ENCODE assay signal across 8 mouse cellular contexts in the genomic region with DNA sequence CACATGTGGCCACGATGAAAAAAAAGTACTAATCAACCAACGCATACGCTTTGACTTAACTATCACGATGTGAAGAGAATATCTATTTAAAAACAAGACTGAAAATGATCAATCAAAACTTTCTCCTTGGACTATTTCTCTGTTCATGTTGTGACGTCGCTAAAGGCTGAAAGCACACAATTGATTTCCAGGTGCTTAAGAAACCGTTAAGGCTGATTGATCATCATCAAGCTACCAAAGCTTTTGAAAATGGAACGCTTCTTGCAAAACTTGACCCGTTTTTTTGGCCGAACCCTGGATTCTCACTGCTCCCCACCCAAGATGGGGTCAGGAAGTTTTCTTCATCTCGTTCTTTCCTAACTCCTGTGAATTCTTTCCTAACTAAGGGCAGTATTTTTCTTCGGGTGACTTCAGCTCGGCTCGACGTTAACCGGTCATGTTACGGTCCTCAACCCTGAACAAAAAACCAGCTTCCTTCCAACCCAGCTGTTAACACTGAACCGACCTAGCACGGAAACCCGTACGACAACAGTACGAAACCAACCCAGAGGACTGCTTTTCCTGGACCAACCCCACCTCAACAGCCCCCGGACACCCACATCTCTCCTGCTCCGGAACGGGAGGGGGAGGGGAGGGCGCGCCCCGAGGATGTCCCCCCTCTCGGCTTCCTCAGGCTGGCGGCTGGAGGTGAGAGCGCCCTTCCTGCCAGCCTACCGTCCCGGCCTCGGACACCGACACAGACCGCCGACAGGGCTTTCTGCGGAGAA. TPM values are rescaled to one million over a fixed set of nuclear protein-coding genes. Genes with fewer than 3 reads are reported as not detected.
A peak's percentile ranks its signal among the peaks of the same experiment; 100 is the strongest.
DNase-seq lines count a peak whose midpoint lies in the region; ATAC-seq lines count a peak whose summit lies in the region.

No protein-coding gene starts in this region.

- H3K4me3 ChIP-seq in forebrain, embryonic 16.5 days (replicated peaks; ENCODE audit: low read length), result peak overlapping the region; percentile 94
- H3K4me3 ChIP-seq in limb, embryonic 15.5 days, result peak overlapping the region; percentile 89
- H3K4me3 ChIP-seq in neural tube, embryonic 15.5 days (replicated peaks), result peak overlapping the region; percentile 95

- peaks cover 16% of the 10 kb centered on the region for H3K4me1 ChIP-seq in forebrain, embryonic 16.5 days (replicated peaks; ENCODE audit: control insufficient read depth, insufficient read depth, low read length)
- H3K4me1 ChIP-seq in limb, embryonic 15.5 days, result peaks cover 8% of the 10 kb centered on the region; the same call in 1 of the 2 replicates
- H3K4me1 ChIP-seq in neural tube, embryonic 15.5 days, result peaks cover 25% of the 10 kb centered on the region

- H3K9ac ChIP-seq in forebrain, embryonic 16.5 days (replicated peaks; ENCODE audit: low read depth, low read length), result peak overlapping the region; percentile 90
- H3K9ac ChIP-seq in limb, embryonic 15.5 days, result peak overlapping the region; percentile 88
- H3K9ac ChIP-seq in neural tube, embryonic 15.5 days (replicated peaks), result peak overlapping the region; percentile 89

- peak overlapping the region; percentile 85 for H3K27ac ChIP-seq in forebrain, embryonic 16.5 days (ENCODE audit: low read length)
- peak overlapping the region; percentile 93 for H3K27ac ChIP-seq in limb, embryonic 15.5 days
- peak overlapping the region; percentile 96 for H3K27ac ChIP-seq in neural tube, embryonic 15.5 days (replicated peaks)

- ATAC-seq in activated CD4-positive, CD25-positive, alpha-beta regulatory T cell, adult 4 months, result peak; percentile 17
- ATAC-seq in forebrain, embryonic 16.5 days, result no peak; the same call in 1 of the 2 replicates
- ATAC-seq in limb, embryonic 15.5 days (ENCODE audit: insufficient number of reproducible peaks, low FRiP score, low TSS enrichment, low read depth), result no peak; the same call in 1 of the 2 replicates
- ATAC-seq in neural tube, embryonic 15.5 days (ENCODE audit: low FRiP score), result peak; percentile 60; the same call in 1 of the 2 replicates

- WGBS in forebrain, embryonic 16.5 days, result under 1% methylated on average over 34 of the region's 38 CpGs
- 2% methylated on average over 38 of the region's 38 CpGs for WGBS in limb, embryonic 15.5 days
- WGBS in neural tube, embryonic 15.5 days, result 1% methylated on average over 36 of the region's 38 CpGs

- peak; percentile 66 for DNase-seq in left cerebral cortex, postnatal 4 days
- DNase-seq in left cerebral cortex, postnatal 36 days (ENCODE audit: low spot score in 2 of 2), result no peak
- no peak for DNase-seq in left cerebral cortex, adult 8-10 months (ENCODE audit: low spot score in 2 of 2)
- DNase-seq in spleen, postnatal 4 days (ENCODE audit: low spot score in 2 of 2), result no peak

- peaks cover 6% of the 10 kb centered on the region; the same call in 1 of the 2 replicates for H3K9me3 ChIP-seq in forebrain, embryonic 16.5 days (ENCODE audit: control insufficient read depth, low read length)
- H3K9me3 ChIP-seq in limb, embryonic 15.5 days, result no peaks in the 10 kb centered on the region
- peaks cover 7% of the 10 kb centered on the region; the same call in 1 of the 2 replicates for H3K9me3 ChIP-seq in neural tube, embryonic 15.5 days (replicated peaks)

- intact Hi-C loops in left cerebral cortex, postnatal 4 days (cut with DNase I), result no loop called here
- intact Hi-C loops in left cerebral cortex, postnatal 36 days (cut with DNase I), result loop anchor here (1.0 to 10.0 kb wide), 3 partner anchors 98 to 460 kb away; no protein-coding TSS in a partner anchor

- no peaks in the 10 kb centered on the region for H3K36me3 ChIP-seq in forebrain, embryonic 16.5 days (ENCODE audit: control insufficient read depth, insufficient read depth)
- peaks cover 9% of the 10 kb centered on the region; the same call in 1 of the 2 replicates for H3K36me3 ChIP-seq in limb, embryonic 15.5 days
- peaks cover 13% of the 10 kb centered on the region for H3K36me3 ChIP-seq in neural tube, embryonic 15.5 days

- H3K4me2 ChIP-seq in forebrain, embryonic 16.5 days (ENCODE audit: low read length), result peak overlapping the region; percentile 64
- peak overlapping the region; percentile 72 for H3K4me2 ChIP-seq in limb, embryonic 15.5 days
- H3K4me2 ChIP-seq in neural tube, embryonic 15.5 days, result peak overlapping the region; percentile 83

- H3K27me3 ChIP-seq in forebrain, embryonic 16.5 days (replicated peaks; ENCODE audit: control insufficient read depth, insufficient read depth, low read length), result no peaks in the 10 kb centered on the region
- no peaks in the 10 kb centered on the region for H3K27me3 ChIP-seq in limb, embryonic 15.5 days
- H3K27me3 ChIP-seq in neural tube, embryonic 15.5 days (replicated peaks), result no peaks in the 10 kb centered on the region

RNA-seq across cellular contexts. Expression of gene Nck1, which starts 0.8 kb away (rescaled TPM):
- 10 to 100 TPM; 20.5 to 25.8 TPM for total RNA-seq in left cerebral cortex, postnatal 4 days (2021)
- total RNA-seq in left cerebral cortex, postnatal 36 days (2021), result 10 to 100 TPM; 31.1 to 35.0 TPM
- 10 to 100 TPM; 74.4 to 93.1 TPM for polyA plus RNA-seq in activated CD4-positive, CD25-positive, alpha-beta regulatory T cell, adult 4 months (2017; shearing (Covaris generic))
- 44.8 and 47.3 TPM in 2 replicates for polyA plus RNA-seq in forebrain, embryonic 16.5 days (2015; fragmentation: Nextera tagmentation; extraction: Ambion mirVana)
- 70.8 and 71.6 TPM in 2 replicates for polyA plus RNA-seq in limb, embryonic 15.5 days (2015; fragmentation: Nextera tagmentation; extraction: Ambion mirVana)
- polyA plus RNA-seq in neural tube, embryonic 15.5 days (2015; fragmentation: Nextera tagmentation; extraction: Ambion mirVana), result 61.9 and 66.2 TPM in 2 replicates
- total RNA-seq in left cerebral cortex, adult 8-10 months (2022), result 10 to 100 TPM; 33.4 to 39.9 (median 36.4) TPM

RNA-seq across cellular contexts. Expression of gene Slc35g2, which starts 25.8 kb away (rescaled TPM):
- 1 to 10 TPM; 4.3 to 6.2 TPM for total RNA-seq in left cerebral cortex, postnatal 4 days (2021)
- total RNA-seq in left cerebral cortex, postnatal 36 days (2021), result 10 to 100 TPM; 18.7 to 19.2 TPM
- polyA plus RNA-seq in activated CD4-positive, CD25-positive, alpha-beta regulatory T cell, adult 4 months (2017; shearing (Covaris generic)), result under 1 TPM; 0.31 to 0.62 TPM
- polyA plus RNA-seq in forebrain, embryonic 16.5 days (2015; fragmentation: Nextera tagmentation; extraction: Ambion mirVana), result 6.7 and 8.4 TPM in 2 replicates
- polyA plus RNA-seq in limb, embryonic 15.5 days (2015; fragmentation: Nextera tagmentation; extraction: Ambion mirVana), result 2.6 and 3.1 TPM in 2 replicates
- 23.8 and 27.3 TPM in 2 replicates for polyA plus RNA-seq in neural tube, embryonic 15.5 days (2015; fragmentation: Nextera tagmentation; extraction: Ambion mirVana)
- 10 to 100 TPM; 20.7 to 24.7 (median 22.1) TPM for total RNA-seq in left cerebral cortex, adult 8-10 months (2022)

RNA-seq across cellular contexts. Expression of gene Stag1, which starts 52.5 kb away (rescaled TPM):
- total RNA-seq in left cerebral cortex, postnatal 4 days (2021), result 10 to 100 TPM; 45.8 to 55.4 TPM
- 10 to 100 TPM; 48.3 to 61.0 TPM for total RNA-seq in left cerebral cortex, postnatal 36 days (2021)
- polyA plus RNA-seq in activated CD4-positive, CD25-positive, alpha-beta regulatory T cell, adult 4 months (2017; shearing (Covaris generic)), result 10 to 100 TPM; 72.6 to 89.9 TPM
- polyA plus RNA-seq in forebrain, embryonic 16.5 days (2015; fragmentation: Nextera tagmentation; extraction: Ambion mirVana), result 36.0 and 38.6 TPM in 2 replicates
- 37.9 and 46.2 TPM in 2 replicates for polyA plus RNA-seq in limb, embryonic 15.5 days (2015; fragmentation: Nextera tagmentation; extraction: Ambion mirVana)
- polyA plus RNA-seq in neural tube, embryonic 15.5 days (2015; fragmentation: Nextera tagmentation; extraction: Ambion mirVana), result 26.4 and 28.1 TPM in 2 replicates
- total RNA-seq in left cerebral cortex, adult 8-10 months (2022), result 10 to 100 TPM; 54.0 to 73.3 (median 67.2) TPM

RNA-seq across cellular contexts. Expression of gene Il20rb, which starts 58.5 kb away (rescaled TPM):
- 1 to 10 TPM; 1.0 to 1.3 TPM for total RNA-seq in left cerebral cortex, postnatal 4 days (2021)
- total RNA-seq in left cerebral cortex, postnatal 36 days (2021), result 1 to 10 TPM in 1 of 2 experiments, under 1 TPM in 1; 0.25 to 1.1 TPM
- polyA plus RNA-seq in activated CD4-positive, CD25-positive, alpha-beta regulatory T cell, adult 4 months (2017; shearing (Covaris generic)), result 1 to 10 TPM; 1.6 to 2.1 TPM
- polyA plus RNA-seq in forebrain, embryonic 16.5 days (2015; fragmentation: Nextera tagmentation; extraction: Ambion mirVana), result 0.53 and 0.60 TPM in 2 replicates
- 14.2 and 17.9 TPM in 2 replicates for polyA plus RNA-seq in limb, embryonic 15.5 days (2015; fragmentation: Nextera tagmentation; extraction: Ambion mirVana)
- 0.52 and 1.7 TPM in 2 replicates for polyA plus RNA-seq in neural tube, embryonic 15.5 days (2015; fragmentation: Nextera tagmentation; extraction: Ambion mirVana)
- total RNA-seq in left cerebral cortex, adult 8-10 months (2022), result under 1 TPM; 0.30 to 0.74 (median 0.48) TPM

Comparison
In these comparisons a context has a peak if more than half of its experiments do, and no peak if none do; other contexts are left out.
1. ATAC-seq: peak in activated CD4-positive, CD25-positive, alpha-beta regulatory T cell, adult 4 months (single experiment) and neural tube, embryonic 15.5 days (single experiment); none in forebrain, embryonic 16.5 days (single experiment) and limb, embryonic 15.5 days (single experiment).
2. Peak in every context shown above with its lines, with median percentiles within 50 percentile points of each other: H3K27ac ChIP-seq, H3K4me2 ChIP-seq, H3K4me3 ChIP-seq and H3K9ac ChIP-seq.